Mouse (Mus musculus) ES-Bruce4 (cell line): ENCODE data around the gene Prlh. TPM values are rescaled to one million over a fixed set of nuclear protein-coding genes. Genes with fewer than 3 reads are reported as not detected.

Experiments used
- H3K27ac ChIP-seq: 2 replicates; pipeline ENCODE4 v1.5.1; 2012; ENCODE audit warnings: low read length, inconsistent platforms; ENCODE audit not compliant: insufficient read depth
- H3K27me3 ChIP-seq: 2 replicates; pipeline ENCODE4 v1.6.1; 2012; ENCODE audit warnings: mild to moderate bottlenecking, low read length, inconsistent platforms; ENCODE audit not compliant: control insufficient read depth, poor library complexity, insufficient read depth, severe bottlenecking
- H3K36me3 ChIP-seq: 2 replicates; pipeline ENCODE4 v1.6.1; 2012; ENCODE audit warnings: inconsistent platforms, mild to moderate bottlenecking, low read length, moderate library complexity; ENCODE audit not compliant: control insufficient read depth, poor library complexity, insufficient read depth, severe bottlenecking
- H3K4me1 ChIP-seq: one replicate; pipeline ENCODE4 v1.8.1; 2011; ENCODE audit warnings: low read length; ENCODE audit not compliant: control insufficient read depth, insufficient read depth
- H3K4me3 ChIP-seq: 2 replicates; pipeline ENCODE4 v1.5.1; 2011; ENCODE audit warnings: low read depth, mild to moderate bottlenecking, low read length
- H3K9ac ChIP-seq: 2 replicates; pipeline ENCODE4 v1.6.1; 2012; ENCODE audit warnings: low read depth, mild to moderate bottlenecking, inconsistent platforms; ENCODE audit not compliant: poor library complexity, severe bottlenecking
- H3K9me3 ChIP-seq: replicated peaks from 2 replicates; pipeline ENCODE4 v1.6.1; 2012; ENCODE audit warnings: mild to moderate bottlenecking, low read length, inconsistent platforms; ENCODE audit not compliant: control insufficient read depth, poor library complexity, insufficient read depth, severe bottlenecking
- CTCF ChIP-seq: IDR thresholded peaks from one replicate; pipeline ENCODE4 v1.8.1; 2011; ENCODE audit warnings: low read depth, low read length
- EP300 ChIP-seq: IDR thresholded peaks from 2 replicates; pipeline ENCODE4 v1.6.1; 2011; ENCODE audit warnings: low read depth, low read length; ENCODE audit not compliant: insufficient read depth
- POLR2A ChIP-seq: IDR thresholded peaks from one replicate; pipeline ENCODE4 v1.8.1; 2011; ENCODE audit warnings: low read length; ENCODE audit not compliant: insufficient read depth
- polyA plus RNA-seq: library from polyadenylated mRNA; stranded (reverse); fragments of >200 nt; gene quantifications from 2 replicates; pipeline ENCODE4 v1.2.4, GENCODE M21; 2011; ENCODE audit warnings: low read depth; ENCODE audit not compliant: missing spikeins, insufficient read depth, insufficient read length

The Prlh gene
- polyA plus RNA-seq: not detected in 2 replicates

- Histone ChIP-seq H3K4me1 (no peaks in the 10 kb centered on the region), H3K4me3 (no peak within 1 kb of the TSS), H3K9ac (no peak within 1 kb of the TSS), H3K27ac (no peak within 1 kb of the TSS), H3K9me3 (no peaks in the 10 kb centered on the region), H3K36me3 (no peaks in the 10 kb centered on the region), H3K27me3 (no peaks in the 10 kb centered on the region)
- TF ChIP-seq POLR2A: no peak
- no peak for TF ChIP-seq CTCF
- no peak for TF ChIP-seq EP300
Observed at GRCm38 (mm10) chr1:90952808-90953207, at the start of gene Prlh. Prlh (plus strand) TSS chr1:90953108.

- H3K4me1 ChIP-seq: no peaks in the 10 kb centered on the region
- H3K27ac ChIP-seq: no peak overlapping the region
- no peaks in the 10 kb centered on the region for H3K36me3 ChIP-seq
- H3K4me3 ChIP-seq: no peak overlapping the region
- H3K9ac ChIP-seq: no peak overlapping the region
- TF ChIP-seq CTCF (no peak), EP300 (no peak), POLR2A (no peak)
- no peaks in the 10 kb centered on the region for H3K27me3 ChIP-seq
- no peaks in the 10 kb centered on the region for H3K9me3 ChIP-seq
Observed at GRCm38 (mm10) chr1:90903211-90903945, 49.5 kb upstream of the Prlh start.

- Histone ChIP-seq H3K9me3 (no peaks in the 10 kb centered on the region), H3K27me3 (no peaks in the 10 kb centered on the region), H3K9ac (no peak overlapping the region), H3K27ac (no peak overlapping the region), H3K4me3 (no peak overlapping the region), H3K4me1 (no peaks in the 10 kb centered on the region), H3K36me3 (no peaks in the 10 kb centered on the region)
- TF ChIP-seq POLR2A (no peak), CTCF (no peak), EP300 (no peak)
Observed at GRCm38 (mm10) chr1:90903971-90904458, 48.9 kb upstream of the Prlh start.

- Histone ChIP-seq H3K27ac (no peak overlapping the region), H3K4me1 (no peaks in the 10 kb centered on the region), H3K4me3 (no peak overlapping the region), H3K27me3 (no peaks in the 10 kb centered on the region), H3K36me3 (no peaks in the 10 kb centered on the region), H3K9me3 (no peaks in the 10 kb centered on the region), H3K9ac (no peak overlapping the region)
- no peak for TF ChIP-seq POLR2A
- TF ChIP-seq CTCF: no peak
- TF ChIP-seq EP300: no peak
Observed at GRCm38 (mm10) chr1:90904729-90905404, 48.0 kb upstream of the Prlh start.

GRCm38 (mm10) chr1:90906357-90906756 is 46.6 kb upstream of the Prlh start:
- H3K4me3 ChIP-seq: no peak overlapping the region
- no peak overlapping the region for H3K27ac ChIP-seq
- no peaks in the 10 kb centered on the region for H3K9me3 ChIP-seq
- no peaks in the 10 kb centered on the region for H3K27me3 ChIP-seq
- no peaks in the 10 kb centered on the region for H3K36me3 ChIP-seq
- no peak for TF ChIP-seq EP300
- peak; percentile 88 for TF ChIP-seq CTCF
- H3K4me1 ChIP-seq: no peaks in the 10 kb centered on the region
- H3K9ac ChIP-seq: no peak overlapping the region

- Histone ChIP-seq H3K27ac (no peak overlapping the region), H3K36me3 (no peaks in the 10 kb centered on the region), H3K4me1 (no peaks in the 10 kb centered on the region), H3K27me3 (no peaks in the 10 kb centered on the region), H3K9me3 (no peaks in the 10 kb centered on the region), H3K9ac (no peak overlapping the region), H3K4me3 (no peak overlapping the region)
- TF ChIP-seq EP300 (no peak), POLR2A (no peak), CTCF (no peak)
Observed at GRCm38 (mm10) chr1:90909161-90909560, 43.7 kb upstream of the Prlh start.
